Mouse (Mus musculus) ES-E14 (cell line): ENCODE data around the gene Ctr9. TPM values are rescaled to one million over a fixed set of nuclear protein-coding genes. Genes with fewer than 3 reads are reported as not detected.

Experiments
- DNase-seq: peaks from one replicate; pipeline ENCODE4 v3.0.0-alpha.2; 2013; ENCODE audit warnings: low read depth, low spot score
- H3K27ac ChIP-seq: 2 replicates; pipeline ENCODE4 v1.5.1; 2012; ENCODE audit warnings: low read depth, mild to moderate bottlenecking, low read length, moderate library complexity, mixed read lengths; ENCODE audit not compliant: poor library complexity, insufficient read depth, severe bottlenecking
- H3K36me3 ChIP-seq: 2 replicates; pipeline ENCODE4 v1.6.1; 2012; ENCODE audit warnings: mild to moderate bottlenecking, low read length, moderate library complexity, mixed read lengths; ENCODE audit not compliant: control insufficient read depth, poor library complexity, insufficient read depth, severe bottlenecking
- H3K4me1 ChIP-seq, 2 experiments: fragments of 150-350 bp in 1 of 2; sonication (generic) in 1 of 2; 2 replicates each; pipeline ENCODE4 v1.6.1; 2012; ENCODE audit warnings: low read length in 2 of 2, mild to moderate bottlenecking in 1 of 2, mixed read lengths in 1 of 2; ENCODE audit not compliant: control insufficient read depth in 2 of 2, insufficient read depth in 2 of 2, poor library complexity in 1 of 2
- H3K4me3 ChIP-seq, 2 experiments: fragments of 150-350 bp in 1 of 2; sonication (generic) in 1 of 2; 2 replicates each; pipeline ENCODE4 v1.5.1; 2012; ENCODE audit warnings: low read length in 2 of 2, low read depth in 1 of 2, mild to moderate bottlenecking in 1 of 2, mixed read lengths in 1 of 2; ENCODE audit not compliant: insufficient read depth in 1 of 2, poor library complexity in 1 of 2, severe bottlenecking in 1 of 2
- H3K9ac ChIP-seq: 2 replicates; pipeline ENCODE4 v1.6.1; 2012; ENCODE audit warnings: low read depth, mild to moderate bottlenecking, low read length, mixed read lengths; ENCODE audit not compliant: poor library complexity, insufficient read depth, severe bottlenecking
- H3K9me3 ChIP-seq: fragments of 150-350 bp; sonication (generic); 2 replicates; pipeline ENCODE4 v1.6.1; 2012; ENCODE audit warnings: low read depth, mild to moderate bottlenecking, low read length; ENCODE audit not compliant: control insufficient read depth, insufficient read depth
- CHD2 ChIP-seq: IDR thresholded peaks from 2 replicates; pipeline ENCODE4 v1.6.1; 2014; ENCODE audit warnings: mild to moderate bottlenecking, low read depth, low read length, inconsistent platforms
- HCFC1 ChIP-seq: IDR thresholded peaks from 2 replicates; pipeline ENCODE4 v1.6.1; 2012; ENCODE audit warnings: low read length, inconsistent platforms, borderline replicate concordance; ENCODE audit not compliant: insufficient read depth
- MAFK ChIP-seq: IDR thresholded peaks from 2 replicates; pipeline ENCODE4 v1.6.1; 2014; ENCODE audit warnings: mild to moderate bottlenecking, low read depth, low read length, inconsistent platforms; ENCODE audit not compliant: insufficient read depth
- ZC3H11A ChIP-seq: IDR thresholded peaks from 2 replicates; pipeline ENCODE4 v1.6.1; 2012; ENCODE audit warnings: low read depth, mild to moderate bottlenecking, inconsistent platforms, low read length, borderline replicate concordance
- ZNF384 ChIP-seq: IDR thresholded peaks from 2 replicates; pipeline ENCODE4 v1.6.1; 2012; ENCODE audit warnings: low read depth, low read length, inconsistent platforms
- in situ Hi-C, 2 experiments: fragments of 600-800 bp; cut with MboI; formaldehyde crosslinking; loops; one replicate each; pipeline ENCODE4 v1.15.1; 2025; ENCODE audit warnings: low sequenced_read_pairs in 2 of 2, inconsistent platforms in 1 of 2; ENCODE audit not compliant: unreplicated experiment in 2 of 2
- total RNA-seq: library from RNA; depleted of rRNA; stranded (reverse); fragments of 300-350 nt; gene quantifications from 2 replicates; pipeline ENCODE4 v1.2.3, GENCODE M21; 2012

Ctr9 gene
- total RNA-seq, 1 experiment = 71.9 TPM

DNA sequence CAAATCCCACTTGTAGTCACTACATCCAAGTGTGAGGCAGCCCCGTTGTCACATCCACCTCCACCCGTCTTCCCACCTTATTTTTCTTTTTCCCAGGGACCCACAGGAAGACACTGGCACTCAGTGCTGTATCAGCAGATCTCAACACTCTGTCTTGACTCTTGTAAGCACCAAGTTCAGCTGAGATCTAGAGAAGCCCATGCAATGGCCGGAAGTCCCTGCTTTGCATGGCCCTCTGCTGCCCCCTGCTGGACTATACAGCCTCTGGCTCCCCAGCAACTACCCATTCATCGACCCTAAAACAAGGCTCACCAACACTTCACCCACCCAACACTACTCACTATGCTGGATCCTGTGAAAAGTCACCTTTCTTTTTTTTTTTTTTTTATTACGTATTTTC, 13.9 kb upstream of the Ctr9 start:
- DNase-seq = peak; percentile 77
- Histone ChIP-seq H3K27ac (no peak overlapping the region), H3K36me3 (no peaks in the 10 kb centered on the region), H3K4me1 (no peaks in the 10 kb centered on the region), H3K4me3 (no peak overlapping the region), H3K9ac (no peak overlapping the region), H3K9me3 (peaks cover 7% of the 10 kb centered on the region; the same call in 1 of the 2 replicates)
- in situ Hi-C loops = loop anchor here in 1 of 2 experiments (10.0 kb wide), 1 partner anchor 200 kb away; no protein-coding TSS in a partner anchor
- TF ChIP-seq ZC3H11A (peak; percentile 86), ZNF384 (no peak), MAFK (0 out of 2 replicates have a peak, but pooled peaks have one; percentile 49)

DNA sequence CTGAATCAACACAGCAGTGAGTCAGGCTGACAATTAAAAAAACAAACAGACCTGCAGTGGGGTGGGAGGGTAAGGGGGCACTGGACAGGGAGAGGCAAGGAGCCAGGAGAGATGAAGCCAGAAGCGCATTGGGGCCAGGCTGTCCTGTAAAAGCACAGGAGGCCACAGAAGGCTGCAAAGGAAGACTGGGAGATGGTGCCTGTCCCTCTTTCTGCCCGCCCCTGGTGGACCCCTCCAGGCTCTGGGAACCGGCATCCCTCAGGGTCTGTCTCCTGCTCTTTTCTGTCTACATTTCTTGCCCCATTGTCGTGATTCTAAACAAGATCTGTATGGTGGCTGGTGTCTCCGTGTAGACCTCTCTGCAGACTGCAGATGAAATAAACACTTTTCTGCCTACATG, 13.0 kb upstream of the Ctr9 start:
- DNase-seq = no peak
- H3K36me3 ChIP-seq = no peaks in the 10 kb centered on the region
- no peaks in the 10 kb centered on the region for H3K4me1 ChIP-seq
- H3K4me3 ChIP-seq = no peak overlapping the region
- TF ChIP-seq HCFC1 (no peak), ZNF384 (no peak), ZC3H11A (no peak), CHD2 (no peak)
- H3K9ac ChIP-seq = no peak overlapping the region
- no peak overlapping the region for H3K27ac ChIP-seq
- in situ Hi-C loops = loop anchor here in 1 of 2 experiments (10.0 kb wide), 1 partner anchor 201 kb away; no protein-coding TSS in a partner anchor
- H3K9me3 ChIP-seq = peaks cover under 1% of the 10 kb centered on the region; the same call in 1 of the 2 replicates

DNA sequence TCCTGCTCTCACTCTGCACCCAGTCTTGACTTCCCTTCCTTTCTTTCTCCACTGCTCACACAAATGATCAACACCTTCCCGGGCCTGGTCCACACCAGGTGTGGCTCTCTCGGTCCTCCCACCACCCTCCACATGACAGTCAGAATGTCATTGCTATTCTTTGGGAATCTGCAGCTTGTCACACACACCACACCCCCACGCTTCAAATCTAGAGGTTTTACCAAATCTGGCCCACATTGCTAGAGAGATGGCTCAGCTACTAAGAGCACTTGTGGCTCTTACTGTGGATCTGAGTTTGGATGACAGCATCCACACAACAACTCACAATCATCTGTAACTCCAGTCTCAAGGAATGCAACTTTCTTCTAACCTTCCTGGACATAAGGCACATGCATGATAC, 11.8 kb upstream of the Ctr9 start:
- H3K9ac ChIP-seq = no peak overlapping the region
- no peak for DNase-seq
- TF ChIP-seq ZC3H11A = no peak
- TF ChIP-seq MAFK = no peak
- no peak for TF ChIP-seq ZNF384
- TF ChIP-seq HCFC1 = no peak
- TF ChIP-seq CHD2 = no peak
- H3K4me3 ChIP-seq = no peak overlapping the region
- H3K27ac ChIP-seq = no peak overlapping the region
- no peaks in the 10 kb centered on the region for H3K9me3 ChIP-seq
- no peaks in the 10 kb centered on the region for H3K36me3 ChIP-seq
- H3K4me1 ChIP-seq = no peaks in the 10 kb centered on the region
- in situ Hi-C loops = loop anchor here in 1 of 2 experiments (10.0 kb wide), 1 partner anchor 202 kb away; no protein-coding TSS in a partner anchor

DNA sequence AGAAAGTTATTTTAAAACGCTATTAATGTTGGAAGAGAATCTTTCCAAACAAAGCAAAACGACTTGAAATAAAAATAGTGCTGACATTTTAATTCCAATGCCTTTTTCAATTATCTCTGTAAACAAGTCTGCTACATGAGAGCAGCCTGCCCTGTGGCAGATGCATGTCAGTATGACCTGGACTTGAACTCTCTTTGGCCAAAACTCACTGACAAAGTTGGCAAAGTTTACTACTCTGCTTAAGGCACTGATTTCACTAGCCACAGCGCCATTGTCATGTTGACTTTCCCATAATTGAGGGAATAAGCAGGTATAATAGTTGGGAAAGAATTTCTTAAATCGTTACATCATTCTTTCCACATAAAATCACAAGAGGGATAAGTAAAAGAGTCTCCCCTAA, 7.9 kb upstream of the Ctr9 start:
- in situ Hi-C loops = no loop called here
- no peak overlapping the region for H3K4me3 ChIP-seq
- no peaks in the 10 kb centered on the region for H3K36me3 ChIP-seq
- peaks cover 3 to 5% of the 10 kb centered on the region in 2 experiments; a peak in 2 of 4 replicates for H3K4me1 ChIP-seq
- no peak overlapping the region for H3K27ac ChIP-seq
- TF ChIP-seq HCFC1 = no peak
- no peak for TF ChIP-seq ZC3H11A
- TF ChIP-seq CHD2 = no peak
- no peak for TF ChIP-seq MAFK
- TF ChIP-seq ZNF384 = no peak
- DNase-seq = no peak
- no peaks in the 10 kb centered on the region for H3K9me3 ChIP-seq
- H3K9ac ChIP-seq = no peak overlapping the region

DNA sequence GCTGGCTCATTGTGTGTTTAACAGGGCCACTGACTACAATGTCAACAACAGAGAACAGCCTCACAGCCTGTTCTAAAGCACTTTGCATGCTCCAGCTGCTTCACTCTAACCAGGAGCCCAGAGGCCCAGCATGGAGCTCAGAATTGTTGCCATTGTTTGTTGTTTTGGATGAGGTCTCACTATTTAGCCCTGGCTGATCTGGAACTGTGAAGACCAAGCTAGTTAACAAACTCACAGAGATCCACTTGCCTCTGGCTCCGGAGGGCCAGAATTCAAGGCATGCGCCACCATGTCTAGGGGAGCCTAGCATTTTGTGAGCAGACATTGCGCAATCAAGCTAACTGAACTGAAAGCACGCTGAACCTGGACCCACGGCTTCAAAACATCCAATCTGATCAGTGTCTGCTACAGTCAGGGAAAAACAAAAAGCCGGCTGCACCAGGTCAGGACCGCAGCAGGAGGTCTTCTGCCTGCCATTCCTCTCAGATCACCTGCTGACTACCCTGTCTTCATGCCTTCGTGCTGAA, 4.6 kb upstream of the Ctr9 start:
- Histone ChIP-seq H3K27ac (peak overlapping the region; percentile 96), H3K9ac (peak overlapping the region; percentile 58; the same call in 1 of the 2 replicates), H3K36me3 (no peaks in the 10 kb centered on the region), H3K4me1 (peaks cover 5% of the 10 kb centered on the region in 2 experiments; a peak in 2 of 4 replicates), H3K4me3 (no peak overlapping the region), H3K9me3 (no peaks in the 10 kb centered on the region)
- DNase-seq = peak; percentile 51
- TF ChIP-seq CHD2 (no peak), HCFC1 (0 out of 2 replicates have a peak, but pooled peaks have one; percentile 29)
- in situ Hi-C loops = no loop called here
